Mouse (Mus musculus): ENCODE data around the gene Gnptab.
"Not testable (repeated sequence)": the region's sequence is repeated elsewhere in the genome, so short reads cannot be mapped to it uniquely, and the experiment has no call there.

Gnptab gene

DNA sequence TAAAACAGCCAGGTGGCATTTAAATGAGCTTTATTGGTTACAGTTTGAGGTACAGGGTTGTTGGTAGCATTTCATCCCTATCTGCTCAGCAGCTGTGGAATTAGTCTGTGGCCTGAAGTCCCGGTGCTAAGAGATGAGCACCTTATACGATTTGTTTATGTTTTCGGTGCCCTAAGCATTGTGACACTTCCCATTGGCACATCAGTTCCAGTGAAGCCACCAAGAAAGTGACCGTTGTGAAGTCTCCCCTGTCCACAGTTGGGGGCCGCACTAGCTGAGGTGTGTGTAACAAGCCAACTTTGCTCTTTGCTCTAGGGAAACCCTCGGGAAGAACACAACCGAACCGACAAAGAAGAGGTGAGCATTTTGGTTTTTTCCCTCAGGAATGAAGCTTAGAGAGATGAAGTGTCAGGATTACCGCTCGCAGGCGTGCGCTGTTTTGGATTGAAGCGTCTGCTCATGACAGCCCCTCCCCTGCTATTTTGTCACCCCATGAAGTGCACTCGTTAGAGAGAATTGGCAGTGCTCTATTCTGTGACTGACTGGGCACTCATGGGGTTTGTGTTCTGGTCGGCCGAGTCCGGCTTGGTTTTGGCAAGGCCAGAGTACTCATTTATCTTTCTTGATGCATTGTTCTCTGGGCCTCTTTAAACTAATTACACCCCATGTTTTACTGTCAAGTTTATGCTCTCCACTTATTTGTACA, 33.5 kb downstream of the Gnptab start:
- no peak for DNase-seq (ENCODE audit: low spot score in 2 of 2)

DNA sequence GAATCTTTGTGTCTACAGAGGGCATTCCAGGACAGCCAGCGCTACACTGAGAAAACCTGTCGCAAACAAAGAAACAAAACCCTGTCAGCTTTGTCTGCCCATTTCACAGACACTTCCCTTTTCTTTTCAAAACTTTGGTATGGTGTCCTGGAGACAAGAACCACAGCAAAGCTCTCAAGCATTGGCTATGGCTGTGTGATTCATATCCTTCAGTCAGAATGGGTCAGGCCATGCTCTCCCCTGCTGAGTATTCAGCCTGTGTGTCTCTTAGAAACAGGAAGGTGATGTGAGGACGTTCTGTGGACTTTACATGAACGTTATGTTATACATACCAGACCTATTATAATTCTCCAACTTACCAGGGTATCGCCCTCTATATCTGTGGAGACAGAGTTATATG, 38.8 kb downstream of the Gnptab start:
- peak; percentile 19 to 29 for DNase-seq (ENCODE audit: low spot score in 2 of 2)

DNA sequence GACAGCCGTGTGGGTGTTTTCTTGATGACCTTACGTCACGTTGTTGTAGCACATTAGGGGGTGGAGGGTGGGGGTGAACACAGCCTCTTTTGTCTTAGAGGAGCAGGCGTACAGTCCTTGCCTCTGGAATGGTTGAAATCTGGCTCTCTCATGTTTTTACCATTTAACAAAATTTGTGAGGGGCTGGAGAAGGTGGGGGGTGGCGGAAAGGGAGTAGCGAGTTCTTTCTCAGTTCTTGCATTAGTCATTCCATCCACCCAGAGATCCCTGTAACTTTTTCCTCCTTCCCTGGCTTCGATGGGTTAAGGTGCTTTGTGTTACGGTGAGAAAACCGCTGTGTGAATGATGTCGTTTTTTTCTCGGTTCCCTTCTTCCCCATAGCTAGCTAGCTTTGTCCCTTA, 41.2 kb downstream of the Gnptab start:
- DNase-seq (ENCODE audit: low spot score in 2 of 2) = no peak

DNA sequence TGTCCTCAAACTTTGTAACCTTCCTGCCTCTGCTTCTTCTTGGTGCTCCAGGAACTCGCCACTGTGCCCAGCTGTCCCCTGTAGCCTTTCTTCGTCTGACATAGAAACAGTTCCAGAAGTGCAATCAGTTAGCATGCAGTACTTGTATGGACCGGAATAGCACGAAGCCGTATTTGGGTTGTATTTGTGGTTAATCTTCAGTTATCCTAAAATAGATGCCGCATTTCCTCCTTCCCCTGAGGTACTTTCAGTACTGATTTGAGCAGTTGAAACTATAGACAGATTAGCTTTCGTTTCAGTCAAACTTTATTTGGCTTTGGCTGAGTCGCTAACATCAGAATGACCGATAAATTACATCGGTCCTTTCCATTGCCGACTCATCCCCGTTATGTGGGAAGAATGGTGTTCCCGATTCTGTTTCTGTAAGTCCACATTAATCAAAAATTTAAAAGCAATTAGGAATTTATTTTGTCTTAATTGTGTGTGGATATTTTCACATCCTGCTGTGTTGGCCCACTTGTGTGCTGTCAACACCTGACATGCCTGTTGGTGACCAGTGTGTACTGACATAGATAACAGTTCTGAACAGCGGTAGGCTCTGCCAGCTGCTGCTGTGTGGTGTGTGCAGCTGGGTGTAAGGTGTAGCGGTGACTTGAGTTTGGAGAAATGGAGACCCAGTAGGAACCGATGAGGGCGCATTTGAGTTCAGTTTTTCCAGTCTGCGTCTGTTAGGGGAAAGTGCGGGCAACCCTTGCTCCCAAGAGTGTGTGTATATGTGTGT, 41.9 kb downstream of the Gnptab start:
- DNase-seq (ENCODE audit: low spot score in 2 of 2) = peak; percentile 19 to 39

DNA sequence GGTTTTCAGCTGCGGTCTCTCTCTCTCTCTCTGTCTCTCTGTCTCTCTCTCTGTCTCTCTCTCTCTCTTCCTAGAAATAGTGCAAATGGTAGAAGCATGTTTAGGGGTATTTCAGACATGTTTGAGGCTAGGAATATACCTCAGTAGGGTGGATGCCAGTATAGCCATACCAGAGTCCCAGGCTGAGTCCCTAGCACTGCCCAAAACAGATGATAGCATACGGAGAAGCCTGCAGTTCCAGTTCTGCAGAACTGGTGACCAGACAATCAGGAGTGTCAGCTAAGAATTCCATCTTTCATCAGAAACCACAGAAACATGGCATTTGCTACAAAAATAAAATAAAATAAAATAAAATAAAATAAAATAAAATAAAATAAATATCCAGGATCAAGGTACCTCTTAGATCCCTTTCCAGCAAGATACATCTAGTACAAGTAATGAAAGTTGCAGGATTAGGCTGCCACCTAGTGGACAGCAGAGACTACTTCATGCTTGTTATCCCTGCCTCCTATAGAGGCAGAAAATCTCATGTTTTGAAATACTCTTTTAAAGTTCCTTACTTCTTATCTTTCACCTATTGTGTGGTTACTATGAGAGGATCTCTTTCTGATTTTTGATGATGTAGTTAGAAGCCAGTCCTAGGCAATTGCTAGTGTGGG, 47.4 kb downstream of the Gnptab start:
- DNase-seq (ENCODE audit: low spot score in 2 of 2) = peak; percentile 47 to 62

DNA sequence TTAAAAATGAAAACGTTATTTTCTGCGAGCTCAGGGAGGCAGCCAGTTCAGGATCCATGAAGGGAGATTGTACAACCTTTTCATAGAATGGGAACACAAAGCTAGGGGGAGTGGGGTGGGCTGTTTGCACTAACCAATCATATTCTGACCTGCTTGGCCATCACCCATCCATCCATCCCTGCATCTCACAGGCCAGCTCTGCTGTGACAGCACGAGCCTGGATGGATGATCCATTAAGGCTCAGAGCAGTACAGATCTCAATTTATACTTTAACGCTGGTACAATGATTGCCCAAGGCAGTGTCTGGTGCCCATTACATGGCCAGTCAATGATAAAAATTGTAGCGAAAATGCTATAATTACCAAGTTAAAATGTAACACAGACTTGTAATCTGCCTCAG, 48.0 kb downstream of the Gnptab start:
- no peak for DNase-seq (ENCODE audit: low spot score in 2 of 2)

DNA sequence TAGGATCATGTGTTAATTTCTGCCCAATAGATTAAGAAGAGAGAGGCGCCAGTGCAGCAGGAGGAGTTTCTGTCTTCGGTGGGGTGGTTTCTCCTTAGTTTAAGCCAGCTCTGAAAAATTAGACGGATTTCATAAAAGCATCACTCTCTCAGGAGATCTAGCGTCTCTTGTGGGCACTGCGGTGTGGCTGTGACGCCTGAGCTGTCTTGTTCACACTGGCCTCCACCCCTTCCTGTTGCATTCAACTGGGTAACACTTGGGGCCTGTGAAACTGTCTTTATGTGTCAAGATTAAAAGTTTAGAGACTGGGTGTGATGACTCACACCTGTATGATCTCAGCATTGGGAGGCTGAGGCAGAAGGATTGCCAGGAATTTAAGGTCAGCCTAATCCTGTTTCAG, 49.1 kb downstream of the Gnptab start:
- peak; percentile 85 to 95 for DNase-seq (ENCODE audit: low spot score in 2 of 2)

DNA sequence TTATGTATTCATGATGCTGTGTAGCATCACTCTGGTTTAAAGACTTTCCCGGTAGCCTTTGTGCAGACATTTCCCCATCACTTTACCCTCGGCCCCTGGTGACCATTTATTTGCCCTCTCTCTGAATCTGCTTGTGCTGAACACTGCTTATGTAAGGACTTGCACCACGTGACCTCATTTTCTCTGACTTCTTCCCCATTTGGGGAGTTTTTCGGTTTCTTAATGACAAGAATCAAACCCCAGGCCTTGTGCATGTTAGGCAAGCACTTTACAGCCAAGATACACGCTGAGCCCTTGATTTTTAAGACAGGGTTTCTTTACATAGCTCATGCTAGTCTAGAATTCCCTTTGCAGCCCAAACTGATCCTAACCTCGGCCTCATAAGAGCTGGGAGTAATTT, 62.3 kb downstream of the Gnptab start:
- DNase-seq (ENCODE audit: low spot score in 2 of 2) = no peak

DNA sequence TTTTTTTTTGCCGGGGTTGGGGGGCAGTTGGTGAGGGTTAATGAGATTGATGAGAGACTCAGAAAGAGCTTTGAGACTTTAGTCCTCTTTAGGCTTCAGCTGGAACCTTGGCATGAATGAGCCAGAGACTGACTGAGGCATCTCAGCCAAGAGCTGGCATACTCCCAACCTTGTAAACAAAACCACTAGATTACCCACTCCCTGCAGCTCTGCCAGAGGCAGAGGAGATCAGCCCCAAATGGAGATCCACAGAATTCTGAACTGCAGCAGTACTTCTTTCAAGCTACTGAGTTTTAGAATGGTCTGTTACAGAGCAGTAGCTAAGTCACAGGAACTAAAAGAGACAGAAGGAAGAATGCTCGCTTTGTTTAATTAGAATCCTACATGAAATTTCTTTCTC, 72.3 kb downstream of the Gnptab start:
- no peak for DNase-seq (ENCODE audit: low spot score in 2 of 2)

DNA sequence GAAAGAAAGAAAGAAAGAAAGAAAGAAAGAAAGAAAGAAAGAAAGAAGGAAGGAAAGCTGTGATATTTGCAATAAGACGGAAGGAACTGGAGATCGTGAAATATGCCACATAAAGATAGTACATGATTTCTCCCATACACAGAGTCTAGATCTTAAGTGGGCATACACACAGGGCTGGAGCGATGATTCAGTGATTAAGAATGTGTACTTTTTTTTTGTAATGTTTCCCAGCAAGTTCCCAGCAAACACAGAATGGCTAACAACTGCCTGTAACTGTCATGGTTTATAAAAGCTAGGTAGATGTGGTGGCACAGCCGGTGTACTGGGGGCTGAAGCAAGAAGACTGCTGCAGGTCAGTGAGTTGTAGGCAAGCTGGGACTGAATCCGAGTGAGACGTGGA, 73.1 kb downstream of the Gnptab start:
- no peak for DNase-seq (ENCODE audit: low spot score in 2 of 2)

DNA sequence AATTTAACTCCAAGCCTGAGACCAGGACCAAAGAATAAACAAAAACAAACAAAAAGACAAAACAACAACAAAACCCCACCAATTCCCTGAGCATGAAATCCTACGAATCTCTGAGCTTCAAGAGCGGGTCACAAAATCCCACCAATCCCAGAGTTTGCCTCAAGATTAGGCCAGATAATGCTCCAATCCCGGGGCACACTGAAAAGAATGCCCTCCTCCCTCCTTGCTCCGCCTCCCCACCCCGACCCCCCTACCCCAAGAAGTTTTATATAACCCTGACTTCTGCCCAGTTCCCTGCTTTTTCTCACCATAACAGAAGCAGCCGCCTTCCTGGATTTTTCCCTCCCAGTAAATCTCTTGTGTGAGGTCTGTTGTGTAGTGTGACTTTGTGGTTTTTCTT, 78.9 kb downstream of the Gnptab start:
- DNase-seq (ENCODE audit: low spot score in 2 of 2) = no peak

DNA sequence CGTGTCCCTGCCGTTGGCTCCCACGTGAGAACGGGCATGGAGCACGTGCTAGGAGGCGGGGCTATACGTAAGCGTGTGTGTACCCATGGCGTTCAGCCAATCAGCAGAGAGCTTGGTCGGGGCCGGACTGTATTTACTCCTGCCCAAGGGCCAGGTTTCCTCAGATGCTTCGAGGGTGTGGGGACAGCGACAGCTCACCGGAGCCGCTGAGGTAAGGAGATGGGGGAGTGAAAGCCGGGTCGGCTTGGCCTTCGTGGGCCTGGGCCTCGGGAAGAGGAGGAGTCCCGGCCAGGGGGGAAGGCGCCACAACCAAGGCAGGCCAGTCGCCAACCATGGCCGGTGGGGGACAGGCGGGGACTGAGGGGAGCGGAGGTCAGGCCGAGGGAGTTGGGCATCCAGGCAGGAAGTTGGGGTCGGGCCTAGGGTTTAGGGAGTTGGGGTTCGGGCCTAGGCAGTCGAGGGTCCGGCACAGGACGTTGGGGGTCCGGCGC, 80.6 kb downstream of the Gnptab start, which contains the start of gene Sycp3:
Sycp3 (plus strand) TSS at position 68 of the 491 bp plus-strand sequence.
- no peak for DNase-seq (ENCODE audit: low spot score in 2 of 2)

DNA sequence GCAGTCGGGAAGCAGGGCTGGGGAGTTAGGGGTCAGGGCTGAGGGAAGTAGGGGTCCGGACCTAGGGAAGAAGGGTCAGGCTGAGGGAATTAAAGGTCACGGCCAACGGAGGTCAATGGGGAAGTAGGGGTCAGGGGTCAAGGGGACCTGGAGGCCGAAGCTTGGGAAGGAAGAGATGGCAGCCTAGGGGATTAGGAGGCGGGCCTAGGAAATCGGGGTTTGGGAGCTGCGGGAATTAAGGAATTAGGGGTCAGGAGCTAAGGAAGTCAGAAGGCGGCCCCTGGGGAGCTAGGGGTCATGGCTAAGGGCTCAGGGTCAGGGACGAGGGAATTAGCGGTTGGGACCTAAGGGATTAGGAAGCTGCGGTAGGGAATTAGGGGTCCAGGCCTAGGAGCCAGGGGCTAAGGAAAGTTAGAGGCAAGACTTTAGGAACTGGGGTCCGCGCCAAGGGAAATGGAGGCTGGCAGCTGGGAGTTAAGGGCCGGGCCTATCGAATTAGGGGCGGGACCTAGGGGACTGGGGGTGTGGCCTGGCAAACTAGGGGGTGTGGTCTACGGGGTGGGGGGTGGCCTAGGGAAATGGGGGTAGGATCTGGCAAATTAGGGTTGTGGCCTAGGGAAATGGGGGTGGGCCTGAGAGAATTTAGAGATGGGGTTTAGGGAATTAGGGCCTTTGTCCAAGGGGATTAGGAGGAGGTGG, 81.3 kb downstream of the Gnptab start:
- DNase-seq (ENCODE audit: low spot score in 2 of 2) = no peak

DNA sequence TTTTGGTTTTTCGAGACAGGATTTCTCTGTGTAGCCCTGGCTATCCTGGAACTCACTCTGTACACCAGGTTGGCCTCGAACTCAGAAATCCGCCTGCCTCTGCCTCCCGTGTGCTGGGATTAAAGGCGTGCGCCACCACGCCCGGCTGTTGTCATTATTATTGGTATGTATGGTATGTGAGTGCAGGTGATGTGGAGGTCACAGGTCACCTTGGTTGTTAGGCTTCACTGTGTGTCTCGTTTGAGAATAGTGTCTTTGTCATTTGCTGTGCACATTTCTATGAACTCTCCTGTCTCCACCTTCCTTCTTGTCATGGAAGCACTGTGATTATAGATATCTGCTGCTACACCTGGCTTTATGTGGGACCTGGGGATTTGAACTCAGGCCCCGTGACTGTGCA, 103.9 kb downstream of the Gnptab start:
- not testable (repeated sequence) for DNase-seq (ENCODE audit: low spot score in 2 of 2)

DNA sequence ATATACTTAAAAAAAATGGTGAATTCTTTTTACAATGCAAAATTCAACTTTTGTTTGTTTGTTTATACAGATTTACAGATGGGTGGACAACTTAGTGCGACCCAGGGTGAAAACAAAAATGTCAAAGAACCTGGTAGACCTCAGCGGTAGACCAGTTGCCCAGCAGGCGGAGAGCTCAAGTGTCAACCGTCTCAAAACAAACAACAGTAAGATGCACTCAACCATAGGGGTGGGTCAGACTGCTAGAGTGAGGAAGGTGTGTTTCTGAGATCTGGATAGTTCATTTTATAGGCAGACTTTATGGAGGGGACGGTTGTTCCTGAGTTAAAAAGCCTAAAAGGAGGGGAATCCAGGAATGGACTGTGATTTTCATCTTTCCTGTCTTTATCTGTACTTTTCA, 109.7 kb downstream of the Gnptab start:
- no peak for DNase-seq (ENCODE audit: low spot score in 2 of 2)

DNA sequence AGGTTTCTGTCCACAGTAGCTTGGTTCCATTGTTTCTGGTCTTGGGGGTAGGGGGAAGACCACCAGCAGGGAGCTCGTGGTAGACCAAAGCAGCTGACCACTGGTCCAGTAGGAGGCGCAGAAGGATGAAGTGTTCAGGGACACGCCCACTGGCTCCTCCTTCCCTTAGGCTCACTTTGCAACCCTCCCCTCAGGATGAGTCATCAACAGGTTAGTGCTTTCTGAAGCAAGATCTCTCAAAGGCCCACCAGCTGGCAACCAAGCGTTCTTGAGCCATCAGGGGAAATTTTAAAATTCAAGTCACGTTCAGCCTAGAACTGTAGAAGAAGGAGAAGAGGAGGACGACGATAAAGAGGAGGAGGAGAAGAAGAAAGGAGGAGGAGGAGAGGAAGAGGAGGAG, 112.7 kb downstream of the Gnptab start:
- peak in 1 of 2 experiments; percentile 21 for DNase-seq (ENCODE audit: low spot score in 2 of 2)

DNA sequence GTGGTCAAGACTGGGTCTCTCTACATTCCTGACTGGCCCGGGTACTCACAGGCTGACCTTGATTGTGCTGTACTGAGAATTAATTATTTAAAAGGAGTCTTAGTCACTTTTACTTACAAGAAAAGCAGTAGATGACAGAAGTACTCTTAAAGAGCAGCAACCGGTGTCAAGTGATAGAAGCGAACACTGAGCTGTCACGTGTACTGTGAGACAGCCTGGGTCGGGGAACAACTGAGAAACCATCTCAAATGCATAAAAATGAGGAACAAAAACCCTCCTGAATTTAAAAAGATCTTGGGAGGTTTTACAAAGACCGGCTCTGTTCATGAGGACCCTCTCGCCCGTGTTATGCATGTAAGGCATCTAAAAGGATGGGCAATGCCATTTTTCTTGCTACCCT, 113.7 kb downstream of the Gnptab start:
- DNase-seq (ENCODE audit: low spot score in 2 of 2) = no peak

DNA sequence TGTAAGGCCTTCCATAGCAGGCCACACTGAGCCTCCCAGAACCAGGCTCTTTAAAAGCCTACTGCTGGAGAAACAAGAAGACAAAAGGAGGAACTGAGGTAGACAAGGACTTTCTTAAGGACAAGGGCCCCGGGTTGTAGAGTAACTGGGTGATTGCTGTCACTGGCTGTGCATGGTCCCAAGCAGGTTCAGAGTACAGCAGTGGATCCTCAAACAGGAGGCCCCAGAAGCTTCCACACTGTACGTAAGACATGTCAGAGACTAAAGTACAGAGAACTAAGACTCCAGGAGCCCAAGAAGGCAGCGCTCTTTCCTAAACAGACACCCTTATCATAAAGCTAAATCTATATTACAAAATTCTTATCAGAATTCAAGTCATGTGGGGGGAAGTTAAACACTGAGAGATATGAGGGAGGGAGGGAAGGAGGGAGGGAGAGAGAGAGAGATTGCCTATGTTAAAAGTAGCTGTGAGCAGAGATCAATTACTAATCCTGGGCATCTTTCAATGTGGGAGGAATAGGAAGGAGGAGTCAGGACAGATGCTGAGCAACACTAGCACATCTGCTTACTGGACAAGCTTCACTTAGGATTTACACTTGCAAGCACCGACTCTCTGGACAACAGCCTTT, 116.1 kb downstream of the Gnptab start:
- DNase-seq (ENCODE audit: low spot score in 2 of 2) = no peak

All from natural killer cell, adult 2 months (primary cell).